Mouse (Mus musculus) heart, embryonic 13.5 days (tissue): ENCODE data around the gene Gm11634. TPM values are rescaled to one million over a fixed set of nuclear protein-coding genes. Genes with fewer than 3 reads are reported as not detected.
"Not testable (repeated sequence)": the region's sequence is repeated elsewhere in the genome, so short reads cannot be mapped to it uniquely, and the experiment has no call there.

ENCODE experiments used
- ATAC-seq: fragments of 200-750 bp; cut with Nextera tagmentation; 2 replicates; pipeline ENCODE4 v1.8.0; 2017; ENCODE audit warnings: moderate TSS enrichment; ENCODE audit not compliant: insufficient number of reproducible peaks, low FRiP score, low TSS enrichment; ENCODE audit errors: extremely low read depth
- H3K27ac ChIP-seq: fragments of 300-500 bp; sonication (generic); replicated peaks from 2 replicates; pipeline ENCODE4 v1.5.1; 2015; ENCODE audit warnings: moderate library complexity, mild to moderate bottlenecking, inconsistent platforms
- H3K27me3 ChIP-seq: fragments of 300-500 bp; sonication (generic); replicated peaks from 2 replicates; pipeline ENCODE4 v1.6.1; 2015; ENCODE audit warnings: mild to moderate bottlenecking, inconsistent platforms
- H3K36me3 ChIP-seq: fragments of 300-500 bp; sonication (generic); 2 replicates; pipeline ENCODE4 v1.6.1; 2015; ENCODE audit warnings: mild to moderate bottlenecking, inconsistent platforms
- H3K4me1 ChIP-seq: fragments of 300-500 bp; sonication (generic); 2 replicates; pipeline ENCODE4 v1.6.1; 2015; ENCODE audit warnings: inconsistent platforms
- H3K4me2 ChIP-seq: fragments of 300-500 bp; sonication (generic); 2 replicates; pipeline ENCODE4 v1.6.1; 2015; ENCODE audit warnings: inconsistent platforms, mild to moderate bottlenecking, moderate library complexity
- H3K4me3 ChIP-seq: fragments of 300-500 bp; sonication (generic); 2 replicates; pipeline ENCODE4 v1.5.1; 2015; ENCODE audit warnings: moderate library complexity, mild to moderate bottlenecking, inconsistent platforms
- H3K9ac ChIP-seq: fragments of 300-500 bp; sonication (generic); 2 replicates; pipeline ENCODE4 v1.6.1; 2015; ENCODE audit warnings: inconsistent platforms, mild to moderate bottlenecking, moderate library complexity
- H3K9me3 ChIP-seq: fragments of 300-500 bp; sonication (generic); 2 replicates; pipeline ENCODE4 v1.6.1; 2016; ENCODE audit warnings: inconsistent platforms
- WGBS: fragments of 180-500 bp; shearing (Covaris S2); methylation state at CpG from one replicate; pipeline ENCODE4 v1.1.7; 2015; ENCODE audit warnings: mixed read lengths; 5-methylcytosine and 5-hydroxymethylcytosine counted together
- polyA plus RNA-seq: library from polyadenylated mRNA; unstranded; fragments of >200 nt; fragmentation: Nextera tagmentation; extraction: Ambion mirVana; gene quantifications from 2 replicates; pipeline ENCODE4 v1.2.1, GENCODE M21; 2015

Gm11634 gene
- polyA plus RNA-seq, 1 experiment from 2014 or later = not detected

DNA sequence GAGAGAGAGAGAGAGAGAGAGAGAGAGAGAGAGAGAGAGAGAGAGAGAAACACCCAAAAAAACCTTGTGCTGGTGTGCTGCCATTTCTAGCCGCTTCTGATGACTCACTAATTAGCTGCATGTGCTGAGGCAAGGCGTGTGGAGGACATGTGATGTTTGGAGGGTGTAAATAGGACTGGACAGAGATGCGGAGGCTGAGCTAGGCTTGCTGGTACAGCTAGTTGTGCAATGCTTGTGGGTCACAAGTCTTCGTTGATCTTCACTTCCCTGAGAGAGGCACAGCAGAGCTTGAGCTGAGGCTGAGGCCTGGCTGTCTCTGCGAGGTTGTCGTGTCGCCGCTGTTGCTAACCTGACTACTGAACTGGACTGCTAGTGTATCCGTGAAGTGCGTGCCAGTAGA, 11.4 kb downstream of the Gm11634 start:
- H3K9me3 ChIP-seq = no peaks in the 10 kb centered on the region
- no peaks in the 10 kb centered on the region for H3K4me1 ChIP-seq
- H3K36me3 ChIP-seq = peaks cover 16% of the 10 kb centered on the region
- no peaks in the 10 kb centered on the region for H3K27me3 ChIP-seq
- no peak overlapping the region for H3K9ac ChIP-seq
- no peak overlapping the region for H3K4me2 ChIP-seq
- no peak for ATAC-seq
- H3K4me3 ChIP-seq = no peak overlapping the region
- WGBS = 85% methylated on average over 10 of the region's 10 CpGs
- no peak overlapping the region for H3K27ac ChIP-seq

DNA sequence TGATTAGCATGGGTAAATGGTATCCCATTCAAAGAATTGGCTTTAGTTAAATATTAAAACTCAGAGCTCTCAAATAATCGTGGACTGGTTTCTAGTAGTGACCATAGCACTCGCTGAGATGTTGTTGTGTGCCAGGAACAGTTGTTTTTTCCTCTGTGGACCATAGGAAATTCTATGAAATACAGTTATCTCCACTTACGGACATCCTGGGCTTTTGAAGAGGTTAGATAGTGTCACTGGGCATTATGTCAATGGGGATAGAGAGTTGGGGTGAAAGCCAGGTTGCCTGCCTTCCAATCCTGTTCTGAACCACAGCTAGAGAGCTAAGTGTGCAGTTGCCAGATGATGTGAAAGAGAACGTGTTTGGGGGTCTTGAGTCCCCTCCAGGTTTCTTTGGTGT, 13.3 kb downstream of the Gm11634 start:
- H3K27me3 ChIP-seq = no peaks in the 10 kb centered on the region
- H3K36me3 ChIP-seq = peaks cover 23% of the 10 kb centered on the region
- WGBS = 64% methylated on average over 4 of the region's 4 CpGs
- no peak overlapping the region for H3K27ac ChIP-seq
- no peak overlapping the region for H3K4me3 ChIP-seq
- peaks cover 8% of the 10 kb centered on the region for H3K4me1 ChIP-seq
- ATAC-seq = no peak
- H3K9me3 ChIP-seq = no peaks in the 10 kb centered on the region
- H3K9ac ChIP-seq = no peak overlapping the region
- H3K4me2 ChIP-seq = no peak overlapping the region

DNA sequence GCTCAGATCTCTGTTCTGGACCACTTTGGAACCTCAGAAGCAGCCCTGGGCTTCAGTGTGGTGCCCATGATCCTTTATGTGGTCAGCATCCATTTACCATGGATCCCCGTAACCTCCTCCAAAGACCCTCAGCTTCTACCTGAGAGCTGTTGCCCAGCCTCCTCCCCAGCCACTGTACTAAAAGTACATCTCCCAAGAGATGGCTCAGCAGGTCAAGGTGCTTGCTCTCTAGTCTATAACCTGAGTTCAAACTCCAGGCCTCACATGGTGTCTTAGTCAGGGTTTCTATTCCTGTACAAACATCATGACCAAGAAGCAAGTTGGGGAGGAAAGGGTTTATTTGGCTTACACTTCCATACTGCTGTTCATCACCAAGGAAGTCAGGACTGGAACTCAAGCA, 14.0 kb downstream of the Gm11634 start:
- not testable (repeated sequence) for H3K4me1 ChIP-seq, H3K9ac ChIP-seq, H3K27ac ChIP-seq, H3K4me2 ChIP-seq, ATAC-seq, H3K9me3 ChIP-seq, H3K4me3 ChIP-seq, H3K27me3 ChIP-seq
- peaks cover 30% of the 10 kb centered on the region for H3K36me3 ChIP-seq
- WGBS = 91% methylated on average over 1 of the region's 1 CpGs

DNA sequence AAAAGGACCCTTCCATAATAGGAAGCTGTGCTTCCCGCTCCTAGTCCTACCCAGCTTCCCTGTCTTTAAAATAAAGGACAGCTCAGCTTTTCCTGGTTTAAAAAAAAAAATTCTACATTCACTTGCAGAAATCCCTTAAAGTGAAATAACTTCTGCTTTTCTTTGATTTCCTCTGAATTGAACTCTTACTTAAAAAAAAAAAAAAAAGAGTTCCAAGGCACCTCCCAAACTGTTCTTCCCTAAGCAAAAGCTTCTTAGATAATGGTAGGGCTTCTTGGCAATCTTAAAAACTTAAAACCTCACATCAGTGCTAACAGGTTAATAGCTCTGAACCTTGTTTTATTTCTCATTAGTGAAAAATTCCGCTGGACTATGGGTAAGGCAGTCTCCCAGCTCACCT, 15.9 kb downstream of the Gm11634 start:
- no peaks in the 10 kb centered on the region for H3K27me3 ChIP-seq
- no peak overlapping the region for H3K4me2 ChIP-seq
- H3K4me3 ChIP-seq = no peak overlapping the region
- WGBS = 87% methylated on average over 2 of the region's 2 CpGs
- no peak overlapping the region for H3K27ac ChIP-seq
- no peaks in the 10 kb centered on the region for H3K9me3 ChIP-seq
- peaks cover 8% of the 10 kb centered on the region for H3K4me1 ChIP-seq
- no peak for ATAC-seq
- peaks cover 48% of the 10 kb centered on the region for H3K36me3 ChIP-seq
- H3K9ac ChIP-seq = no peak overlapping the region

DNA sequence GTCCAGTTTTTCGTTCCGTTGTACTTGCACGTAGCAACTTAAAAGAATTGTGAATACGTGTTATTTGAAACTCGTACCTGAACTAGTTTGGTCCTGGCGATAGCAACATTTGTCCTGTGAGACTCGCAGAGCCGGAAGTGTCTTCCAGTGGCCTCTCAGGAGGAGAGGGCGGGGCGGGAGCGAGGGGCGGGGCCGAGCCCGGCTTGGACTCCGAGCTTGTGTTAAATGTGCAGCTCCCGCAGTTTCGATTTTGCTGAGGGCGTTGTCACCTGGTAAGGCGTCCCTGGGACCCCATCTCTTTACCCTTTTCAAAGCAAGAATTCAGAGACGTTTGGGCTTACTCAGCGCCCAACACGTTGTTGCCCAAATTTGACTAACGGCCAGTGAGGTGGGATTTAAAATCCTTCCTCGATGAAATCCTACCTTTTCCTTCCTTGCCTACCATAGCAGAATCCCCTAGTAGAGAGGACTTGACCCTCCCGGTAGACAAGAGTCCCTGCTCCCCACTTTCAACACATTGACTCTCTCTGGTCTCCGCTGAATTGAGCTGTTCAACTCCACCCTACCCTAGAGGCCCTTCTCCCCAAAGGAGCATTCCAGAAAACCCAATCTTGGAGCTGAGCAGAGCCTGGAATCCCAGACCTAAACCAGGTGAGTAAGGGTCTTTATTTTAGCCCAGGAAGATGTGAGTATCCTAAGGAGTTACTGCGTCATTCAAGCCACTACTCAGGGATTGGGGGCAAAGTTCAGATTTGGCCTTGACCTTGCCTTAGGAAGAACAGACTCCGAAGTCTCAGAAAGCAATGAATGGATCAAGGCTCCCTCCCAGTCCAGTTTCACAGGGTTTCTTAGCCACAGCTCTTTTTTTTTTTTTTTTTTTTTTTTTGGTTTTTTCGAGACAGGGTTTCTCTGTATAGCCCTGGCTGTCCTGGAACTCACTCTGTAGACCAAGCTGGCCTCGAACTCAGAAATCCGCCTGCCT, 16.7 kb downstream of the Gm11634 start, which contains the start of gene Tmem106a:
Gene Tmem106a (plus strand): TSS at position 189 of the 982 bp plus-strand sequence.
- H3K4me2 ChIP-seq = peak within 1 kb of the TSS; percentile 66
- WGBS = 17% methylated on average over 31 of the region's 31 CpGs
- no peak for ATAC-seq

DNA sequence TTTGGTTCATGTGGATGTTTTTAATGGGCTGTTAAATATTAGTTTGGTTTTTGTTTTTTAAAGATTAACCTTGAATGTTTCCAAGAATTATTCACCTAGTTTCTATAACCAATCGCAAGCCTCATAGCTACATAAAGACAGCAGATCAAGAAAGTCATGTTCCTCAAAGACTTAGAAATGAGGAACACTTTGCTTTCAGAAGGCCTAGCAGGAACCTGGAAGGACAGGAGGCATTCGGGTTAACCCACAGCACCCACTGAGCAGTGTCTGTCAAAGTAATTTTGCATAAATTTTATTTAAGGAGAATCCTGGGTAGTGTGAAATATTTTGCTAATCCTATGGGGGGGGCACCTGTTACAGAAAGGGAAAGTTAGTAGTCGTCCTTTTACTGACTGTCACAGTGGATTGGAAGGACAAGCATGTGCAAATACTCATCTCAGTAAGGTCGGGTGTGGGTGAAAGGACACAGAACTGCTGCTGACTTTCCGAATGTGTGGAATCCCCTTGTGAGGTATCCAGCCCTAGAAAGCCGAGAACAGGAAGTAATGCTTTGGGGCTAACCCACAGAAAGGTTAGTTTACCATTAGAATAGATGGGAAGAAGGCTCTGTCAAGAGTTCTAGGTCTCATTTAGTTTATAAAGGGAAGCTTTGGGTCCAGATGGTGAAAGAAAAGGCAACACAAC, 17.8 kb downstream of the Gm11634 start:
- no peaks in the 10 kb centered on the region for H3K27me3 ChIP-seq
- no peak for ATAC-seq
- no peak overlapping the region for H3K4me3 ChIP-seq
- H3K4me2 ChIP-seq = no peak overlapping the region
- no peak overlapping the region for H3K27ac ChIP-seq
- no peak overlapping the region for H3K9ac ChIP-seq
- H3K36me3 ChIP-seq = peaks cover 53% of the 10 kb centered on the region
- H3K9me3 ChIP-seq = no peaks in the 10 kb centered on the region
- 50% methylated on average over 6 of the region's 6 CpGs for WGBS
- peaks cover 8% of the 10 kb centered on the region for H3K4me1 ChIP-seq

More for the DNA sequence above, 16.7 kb downstream of the Gm11634 start, which contains the start of gene Tmem106a:
- no peaks in the 10 kb centered on the region for H3K27me3 ChIP-seq
- peak within 1 kb of the TSS; percentile 57 for H3K4me3 ChIP-seq
- H3K27ac ChIP-seq = peak within 1 kb of the TSS; percentile 41; the same call in 1 of the 2 replicates
- peaks cover 8% of the 10 kb centered on the region for H3K4me1 ChIP-seq
- H3K9me3 ChIP-seq = no peaks in the 10 kb centered on the region
- H3K36me3 ChIP-seq = peaks cover 53% of the 10 kb centered on the region
- H3K9ac ChIP-seq = peak within 1 kb of the TSS; percentile 80

DNA sequence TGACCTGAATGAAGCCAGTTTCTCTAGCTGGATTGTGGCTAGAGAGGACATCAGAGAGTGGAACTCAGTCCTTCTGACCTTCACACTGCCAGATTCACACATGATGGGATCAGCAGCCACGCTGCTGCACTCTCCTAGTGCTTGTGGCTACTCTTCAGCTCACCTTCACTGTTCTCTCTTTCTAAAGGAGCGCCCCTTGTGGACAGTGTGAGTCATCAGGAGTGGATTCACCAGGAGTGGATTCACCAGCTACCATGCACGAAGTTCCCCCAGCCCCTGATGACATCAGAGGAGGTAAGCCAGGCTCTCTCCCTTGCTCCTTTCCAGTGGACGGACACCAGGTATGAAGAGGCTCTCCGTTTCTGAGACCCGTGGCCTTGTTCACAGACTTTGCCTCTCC, 22.9 kb downstream of the Gm11634 start:
- H3K4me1 ChIP-seq = no peaks in the 10 kb centered on the region
- H3K27ac ChIP-seq = no peak overlapping the region
- no peak overlapping the region for H3K4me3 ChIP-seq
- WGBS = 76% methylated on average over 6 of the region's 6 CpGs
- no peak overlapping the region for H3K9ac ChIP-seq
- no peak overlapping the region for H3K4me2 ChIP-seq
- H3K27me3 ChIP-seq = no peaks in the 10 kb centered on the region
- H3K9me3 ChIP-seq = no peaks in the 10 kb centered on the region
- no peak for ATAC-seq
- peaks cover 99% of the 10 kb centered on the region for H3K36me3 ChIP-seq

DNA sequence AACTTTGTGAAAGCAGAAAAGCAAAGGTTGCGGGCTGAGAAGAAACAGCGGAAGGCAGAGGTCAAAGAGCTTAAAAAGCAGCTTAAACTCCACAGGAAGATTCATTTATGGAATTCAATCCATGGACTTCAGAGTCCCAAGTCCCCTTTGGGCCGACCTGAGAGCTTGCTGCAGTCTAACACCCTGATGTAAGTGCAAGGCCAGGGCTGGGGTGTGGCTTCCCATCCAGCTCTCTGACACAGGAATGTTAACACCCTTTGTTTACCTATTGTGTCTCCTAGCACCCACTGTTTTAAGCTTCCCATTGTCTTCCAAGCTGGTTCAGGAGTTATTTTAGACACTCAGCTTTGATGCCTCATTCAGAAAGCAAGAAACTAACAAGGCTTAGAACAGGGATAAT, 30.6 kb downstream of the Gm11634 start:
- no peak overlapping the region for H3K4me2 ChIP-seq
- no peak overlapping the region for H3K27ac ChIP-seq
- H3K4me3 ChIP-seq = no peak overlapping the region
- 83% methylated on average over 3 of the region's 3 CpGs for WGBS
- no peak overlapping the region for H3K9ac ChIP-seq
- H3K36me3 ChIP-seq = peaks cover 96% of the 10 kb centered on the region
- H3K4me1 ChIP-seq = no peaks in the 10 kb centered on the region
- ATAC-seq = no peak; the same call in 1 of the 2 replicates
- no peaks in the 10 kb centered on the region for H3K9me3 ChIP-seq
- H3K27me3 ChIP-seq = no peaks in the 10 kb centered on the region

DNA sequence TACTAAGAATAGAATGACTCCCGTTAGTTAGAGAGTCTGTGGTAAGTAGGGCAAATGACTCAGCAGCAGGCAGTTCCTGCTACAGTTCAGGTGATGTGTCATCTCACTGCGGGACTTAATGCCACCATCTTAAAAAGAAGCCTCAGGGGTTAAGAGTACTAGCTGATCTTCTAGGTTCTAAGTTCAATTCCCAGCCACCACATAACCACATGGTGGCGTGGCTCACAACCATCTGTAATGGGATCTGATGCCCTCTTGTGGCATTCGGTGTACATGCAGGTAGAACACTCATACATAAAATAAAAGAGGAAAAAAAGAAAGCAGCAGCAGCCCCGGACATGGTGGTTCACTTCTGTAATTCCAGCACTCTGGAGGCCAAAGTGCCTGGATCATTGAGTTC, 36.7 kb downstream of the Gm11634 start:
- no peak overlapping the region for H3K4me2 ChIP-seq
- no peak overlapping the region for H3K9ac ChIP-seq
- H3K27me3 ChIP-seq = no peaks in the 10 kb centered on the region
- H3K36me3 ChIP-seq = peaks cover 96% of the 10 kb centered on the region
- H3K9me3 ChIP-seq = no peaks in the 10 kb centered on the region
- H3K4me3 ChIP-seq = no peak overlapping the region
- 31% methylated on average over 5 of the region's 5 CpGs for WGBS
- H3K27ac ChIP-seq = no peak overlapping the region
- peaks cover 3% of the 10 kb centered on the region; the same call in 1 of the 2 replicates for H3K4me1 ChIP-seq
- ATAC-seq = no peak

DNA sequence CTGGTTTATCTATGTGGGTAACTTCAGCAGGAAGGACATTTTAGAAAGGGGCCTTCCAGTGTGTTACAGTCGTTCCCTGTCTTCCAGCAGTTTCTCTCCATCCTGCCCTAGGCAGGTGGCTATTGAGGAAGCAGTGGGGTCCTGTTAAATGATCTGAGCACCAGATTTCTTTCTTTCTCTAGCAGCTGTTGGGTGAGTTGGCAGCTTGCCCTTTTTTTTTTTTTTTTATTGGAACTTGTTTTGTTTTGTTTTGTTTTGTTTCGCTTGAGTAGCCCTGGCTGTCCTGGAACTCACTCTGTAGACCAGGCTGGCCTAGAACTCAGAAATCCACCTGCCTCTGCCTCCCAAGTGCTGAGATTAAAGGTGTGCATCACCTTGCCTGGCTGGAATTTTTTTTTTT, 42.1 kb downstream of the Gm11634 start:
- Histone ChIP-seq H3K4me2 (no peak overlapping the region), H3K4me1 (peaks cover 18% of the 10 kb centered on the region), H3K9me3 (no peaks in the 10 kb centered on the region), H3K27ac (no peak overlapping the region), H3K27me3 (no peaks in the 10 kb centered on the region), H3K9ac (no peak overlapping the region), H3K4me3 (no peak overlapping the region), H3K36me3 (peaks cover 67% of the 10 kb centered on the region)
- WGBS = 86% methylated on average over 2 of the region's 2 CpGs
- ATAC-seq = no peak

DNA sequence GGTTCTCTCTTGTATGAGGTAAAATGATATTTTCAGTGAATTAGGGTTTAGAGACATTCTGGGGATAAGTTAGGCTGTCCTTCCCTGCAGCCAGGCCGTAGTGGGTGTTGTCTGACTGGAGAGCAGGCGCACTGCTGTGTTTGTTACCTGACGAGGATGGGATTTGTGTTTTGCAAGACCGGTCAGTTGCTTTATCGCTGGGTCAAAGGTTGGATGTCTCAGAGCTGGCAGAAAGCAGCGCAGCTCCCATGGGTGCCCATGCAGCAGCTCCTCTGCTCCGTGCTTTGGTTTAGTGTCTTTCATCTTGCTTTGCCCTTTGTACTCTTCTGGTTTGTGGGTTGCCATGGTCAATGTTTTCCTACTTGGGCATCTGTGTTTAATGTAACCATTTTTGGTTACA, 42.5 kb downstream of the Gm11634 start:
- Histone ChIP-seq H3K27ac (no peak overlapping the region), H3K4me1 (peaks cover 18% of the 10 kb centered on the region), H3K4me2 (no peak overlapping the region), H3K9ac (no peak overlapping the region), H3K27me3 (no peaks in the 10 kb centered on the region), H3K9me3 (no peaks in the 10 kb centered on the region), H3K36me3 (peaks cover 63% of the 10 kb centered on the region), H3K4me3 (no peak overlapping the region)
- ATAC-seq = no peak
- WGBS = 89% methylated on average over 7 of the region's 7 CpGs
